Mouse (Mus musculus): ENCODE measurements at regions not wholly inside any gene's neighbourhood (a gene's known extent, or its start where the extent isn't known, plus 50 kb on each side); places are given as distances from the start of the nearest gene placed in this dataset.

GRCm38 (mm10) chr17:64382894-64383293 lies 51.2 kb upstream of the Pja2 start:
- DNase-seq (ENCODE audit: low spot score), result no peak

GRCm38 (mm10) chr17:64383600-64383999 lies 51.9 kb upstream of the Pja2 start:
- no peak for DNase-seq (ENCODE audit: low spot score)

- DNase-seq (ENCODE audit: low spot score), result no peak
Measured at GRCm38 (mm10) chr17:64390349-64390748, 58.6 kb upstream of the Pja2 start.

GRCm38 (mm10) chr17:64397254-64397897 lies 65.7 kb upstream of the Pja2 start:
- DNase-seq (ENCODE audit: low spot score), result no peak

- DNase-seq (ENCODE audit: low spot score), result no peak
Measured at GRCm38 (mm10) chr17:64398114-64398692, 66.5 kb upstream of the Pja2 start.

GRCm38 (mm10) chr17:64398708-64399107 lies 67.0 kb upstream of the Pja2 start:
- DNase-seq (ENCODE audit: low spot score), result no peak

- no peak for DNase-seq (ENCODE audit: low spot score)
Measured at GRCm38 (mm10) chr17:64406742-64407254, 75.1 kb upstream of the Pja2 start.

- no peak for DNase-seq (ENCODE audit: low spot score)
Measured at GRCm38 (mm10) chr17:64407255-64408011, 75.7 kb upstream of the Pja2 start.

GRCm38 (mm10) chr17:64425811-64426210 lies 94.1 kb upstream of the Pja2 start:
- no peak for DNase-seq (ENCODE audit: low spot score)

- DNase-seq (ENCODE audit: low spot score), result no peak
Measured at GRCm38 (mm10) chr17:64426536-64426935, 94.8 kb upstream of the Pja2 start.

GRCm38 (mm10) chr17:64439571-64439970 lies 107.9 kb upstream of the Pja2 start:
- DNase-seq (ENCODE audit: low spot score), result no peak

GRCm38 (mm10) chr17:64454736-64455135 lies 123.0 kb upstream of the Pja2 start:
- DNase-seq (ENCODE audit: low spot score), result no peak

- DNase-seq (ENCODE audit: low spot score), result no peak
Measured at GRCm38 (mm10) chr17:64466273-64466672, 134.3 kb upstream of the Man2a1 start.

GRCm38 (mm10) chr17:64466746-64467145 lies 133.8 kb upstream of the Man2a1 start:
- DNase-seq (ENCODE audit: low spot score), result no peak

GRCm38 (mm10) chr17:64467297-64467696 lies 133.2 kb upstream of the Man2a1 start:
- DNase-seq (ENCODE audit: low spot score), result no peak

- DNase-seq (ENCODE audit: low spot score), result no peak
Measured at GRCm38 (mm10) chr17:64469754-64470400, 130.7 kb upstream of the Man2a1 start.

GRCm38 (mm10) chr17:64480607-64481038 lies 119.9 kb upstream of the Man2a1 start:
- no peak for DNase-seq (ENCODE audit: low spot score)

- no peak for DNase-seq (ENCODE audit: low spot score)
Measured at GRCm38 (mm10) chr17:64484835-64485234, 115.7 kb upstream of the Man2a1 start.

GRCm38 (mm10) chr17:64489769-64490335 lies 110.7 kb upstream of the Man2a1 start:
- DNase-seq (ENCODE audit: low spot score), result no peak

- no peak for DNase-seq (ENCODE audit: low spot score)
Measured at GRCm38 (mm10) chr17:64490664-64491063, 109.9 kb upstream of the Man2a1 start.

GRCm38 (mm10) chr17:64491922-64492353 lies 108.6 kb upstream of the Man2a1 start:
- no peak for DNase-seq (ENCODE audit: low spot score)
